Mouse (Mus musculus) liver, embryonic 14.5 days (tissue): ENCODE measurements at regions not wholly inside any gene's neighbourhood (a gene's known extent, or its start where the extent isn't known, plus 50 kb on each side); places are given as distances from the start of the nearest gene placed in this dataset.

ENCODE experiments used
- CTCF ChIP-seq: IDR thresholded peaks from 2 replicates; pipeline ENCODE4 v1.5.1; 2016; ENCODE audit warnings: antibody characterized with exemption, low read depth, control low read depth
- EP300 ChIP-seq: IDR thresholded peaks from 2 replicates; pipeline ENCODE4 v1.6.1; 2016; ENCODE audit warnings: antibody characterized with exemption, low read depth

DNA sequence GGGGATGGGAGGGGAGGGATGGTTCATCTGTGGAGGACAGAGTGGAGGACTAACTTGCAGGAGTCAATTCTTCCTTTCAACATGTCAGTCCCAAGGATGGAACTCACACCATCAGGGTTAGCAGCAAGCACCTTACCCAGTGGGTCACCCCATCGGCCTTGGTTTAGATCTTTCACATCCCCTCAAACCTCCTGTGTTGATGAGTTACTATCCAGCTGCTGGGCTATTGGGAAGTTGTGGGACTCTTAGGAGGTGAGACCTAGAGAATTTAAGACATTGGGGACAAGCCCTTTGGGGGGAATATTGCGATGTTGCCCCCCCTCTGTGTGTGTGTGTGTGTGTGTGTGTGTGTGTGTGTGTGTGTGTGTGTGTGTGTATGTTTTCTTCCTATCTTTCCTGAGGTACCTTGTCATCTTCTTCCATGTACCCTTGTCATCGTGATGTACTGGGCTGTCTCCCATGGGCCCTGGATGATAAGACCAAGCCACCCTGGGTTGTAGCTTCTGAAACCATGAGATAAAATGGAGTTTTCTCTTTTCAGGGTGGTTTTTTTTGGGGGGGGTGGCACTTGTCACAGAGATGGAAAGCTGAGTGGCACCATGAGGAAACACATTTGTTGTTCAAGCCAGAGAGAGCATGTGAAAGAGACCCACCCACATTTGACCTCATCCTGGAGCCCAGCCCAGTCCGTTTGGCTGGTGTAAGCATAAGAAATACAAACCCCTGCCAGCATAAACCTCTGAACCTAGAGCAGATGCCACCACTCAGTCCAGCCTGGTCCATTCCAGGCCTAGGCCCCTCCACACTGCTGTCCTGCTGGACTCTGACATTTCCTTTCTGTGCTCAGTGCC lies 98.3 kb upstream of the Bod1 start:
- TF ChIP-seq CTCF (no peak), EP300 (peak; percentile 99)
